ENCODE assay signal across 9 mouse cellular contexts in genomic region chr7:128004487-128005362, GRCm38 (mm10). TPM values are rescaled to one million over a fixed set of nuclear protein-coding genes. Genes with fewer than 3 reads are reported as not detected.
DNase-seq lines count a peak whose midpoint lies in the region; ATAC-seq and TF ChIP-seq lines count a peak whose summit lies in the region.
"Had no signal": no experiment of that assay in that cellular context is flagged by ENCODE, and none has a peak within 500 bp of the region (broad histone marks: within the 10 kb centered on the region; RNA-seq: fewer than 3 reads in every experiment).

No protein-coding gene starts in this region.

- H3K4me3 ChIP-seq in forebrain, embryonic 10.5 days = peak overlapping the region; percentile 30
- no peak overlapping the region for H3K4me3 ChIP-seq in forebrain, postnatal 0 days (ENCODE audit: low read depth, low read length)
- peak overlapping the region; percentile 43 for H3K4me3 ChIP-seq in kidney, adult 2 months (ENCODE audit: insufficient read depth, low read depth, low read length)
- H3K4me3 ChIP-seq in lung, postnatal 0 days (ENCODE audit: low read depth, low read length) = 0 out of 2 replicates have a peak overlapping the region, but pooled peaks have one; percentile 1

- 21% methylated on average over 35 of the region's 35 CpGs for WGBS in forebrain, embryonic 10.5 days
- 28% methylated on average over 35 of the region's 35 CpGs for WGBS in forebrain, postnatal 0 days
- 26% methylated on average over 35 of the region's 35 CpGs for WGBS in kidney, adult 2 months
- 20% methylated on average over 35 of the region's 35 CpGs for WGBS in lung, postnatal 0 days

- no peaks in the 10 kb centered on the region for H3K9me3 ChIP-seq in forebrain, embryonic 10.5 days
- H3K9me3 ChIP-seq in forebrain, postnatal 0 days (ENCODE audit: low read length) = no peaks in the 10 kb centered on the region
- H3K9me3 ChIP-seq in lung, postnatal 0 days (ENCODE audit: low read length) = no peaks in the 10 kb centered on the region

- TF ChIP-seq EP300 in lung, postnatal 0 days (IDR thresholded peaks at IDR 0.05) = no peak

- intact Hi-C loops in left cerebral cortex, postnatal 36 days (cut with DNase I) = no loop called here

- TF ChIP-seq POLR2A in kidney, adult 2 months (IDR thresholded peaks at IDR 0.05; ENCODE audit: low read depth, low read length) = peak; percentile 15

- H3K36me3 ChIP-seq in forebrain, embryonic 10.5 days (replicated peaks) = no peaks in the 10 kb centered on the region
- H3K36me3 ChIP-seq in forebrain, postnatal 0 days (ENCODE audit: insufficient read depth) = no peaks in the 10 kb centered on the region
- no peaks in the 10 kb centered on the region for H3K36me3 ChIP-seq in kidney, adult 2 months (ENCODE audit: control insufficient read depth, insufficient read depth, low read length)
- no peaks in the 10 kb centered on the region for H3K36me3 ChIP-seq in lung, postnatal 0 days (ENCODE audit: insufficient read depth, low read length)

- no peak for ATAC-seq in forebrain, postnatal 0 days
- peak; percentile 77 for ATAC-seq in lung, postnatal 0 days
- ATAC-seq in CD4-positive, CD25-positive, alpha-beta regulatory T cell, adult 4 months = no peak

- H3K27ac ChIP-seq in forebrain, embryonic 10.5 days = peak overlapping the region; percentile 9; the same call in 1 of the 2 replicates
- no peak overlapping the region for H3K27ac ChIP-seq in forebrain, postnatal 0 days (ENCODE audit: low read depth, low read length)
- H3K27ac ChIP-seq in kidney, adult 2 months (ENCODE audit: insufficient read depth, low read depth, low read length) = peak overlapping the region; percentile 78
- H3K27ac ChIP-seq in lung, postnatal 0 days (ENCODE audit: low read length) = no peak overlapping the region

- no peak overlapping the region for H3K4me2 ChIP-seq in forebrain, postnatal 0 days (ENCODE audit: low read depth)
- peak overlapping the region; percentile 44 for H3K4me2 ChIP-seq in lung, postnatal 0 days (replicated peaks; ENCODE audit: low read depth, low read length)

- H3K27me3 ChIP-seq in forebrain, embryonic 10.5 days (ENCODE audit: poor library complexity, severe bottlenecking) = peaks cover 43% of the 10 kb centered on the region
- no peaks in the 10 kb centered on the region for H3K27me3 ChIP-seq in forebrain, postnatal 0 days (ENCODE audit: insufficient read depth, low read length)
- no peaks in the 10 kb centered on the region for H3K27me3 ChIP-seq in kidney, adult 2 months (replicated peaks; ENCODE audit: control insufficient read depth, insufficient read depth, low read length)
- H3K27me3 ChIP-seq in lung, postnatal 0 days (replicated peaks; ENCODE audit: insufficient read depth, low read length) = no peaks in the 10 kb centered on the region

- DNase-seq in forebrain, embryonic 10.5 days (ENCODE audit: extremely low spot score, low spot score) = no peak
- DNase-seq in forebrain, postnatal 0 days = no peak
- DNase-seq in gastrocnemius, postnatal 4 days (ENCODE audit: low spot score in 2 of 2) = peak; percentile 28 to 42
- peak; percentile 90 for DNase-seq in kidney, adult 2 months
- DNase-seq in lung, postnatal 0 days (ENCODE audit: low spot score) = peak; percentile 56
- DNase-seq in thymus, postnatal 10 days (ENCODE audit: low spot score in 2 of 2) = peak; percentile 61 to 62
- no peak for DNase-seq in left cerebral cortex, postnatal 36 days (ENCODE audit: low spot score in 2 of 2)

- H3K4me1 ChIP-seq in forebrain, embryonic 10.5 days = peaks cover 19% of the 10 kb centered on the region
- no peaks in the 10 kb centered on the region for H3K4me1 ChIP-seq in forebrain, postnatal 0 days (ENCODE audit: insufficient read depth)
- peaks cover 16% of the 10 kb centered on the region for H3K4me1 ChIP-seq in kidney, adult 2 months (ENCODE audit: control insufficient read depth, insufficient read depth, low read length)
- 0 out of 2 replicates have a peak, but pooled peaks cover 4% of the 10 kb centered on the region for H3K4me1 ChIP-seq in lung, postnatal 0 days (ENCODE audit: insufficient read depth, low read depth, low read length)

- H3K9ac ChIP-seq in forebrain, postnatal 0 days = no peak overlapping the region
- no peak overlapping the region for H3K9ac ChIP-seq in lung, postnatal 0 days (replicated peaks; ENCODE audit: low read depth)

- TF ChIP-seq CTCF in forebrain, postnatal 0 days (IDR thresholded peaks at IDR 0.05; ENCODE audit: low read depth) = no peak
- no peak for TF ChIP-seq CTCF in kidney, adult 2 months (conservative IDR thresholded peaks at IDR 0.05; ENCODE audit: insufficient read depth, insufficient read length, low read depth, low read length)
- no peak for TF ChIP-seq CTCF in lung, postnatal 0 days (IDR thresholded peaks at IDR 0.05)

RNA-seq across cellular contexts. Expression of gene Trim72, which starts 1.0 kb away (rescaled TPM):
- not detected in 2 replicates for polyA plus RNA-seq in forebrain, embryonic 10.5 days (2016; fragmentation: Nextera tagmentation; extraction: Ambion mirVana)
- total RNA-seq in forebrain, postnatal 0 days (2014; rRNA removed) = 0.15 and 0.43 TPM in 2 replicates
- not detected in 2 replicates for polyA plus RNA-seq in forebrain, postnatal 0 days (2015; fragmentation: Nextera tagmentation; extraction: Ambion mirVana)
- 100 to 1,000 TPM; 254 to 296 TPM for total RNA-seq in gastrocnemius, postnatal 4 days (2021)
- 0.29 and 2.8 TPM in 2 replicates for polyA plus RNA-seq in kidney, adult 2 months (2012; rRNA removed)
- polyA plus RNA-seq in lung, postnatal 0 days (2015; fragmentation: Nextera tagmentation; extraction: Ambion mirVana) = 0.14 and 0.19 TPM in 2 replicates
- under 1 TPM; 0.96 to 0.97 TPM for total RNA-seq in left cerebral cortex, postnatal 36 days (2021)
- polyA plus RNA-seq in CD4-positive, CD25-positive, alpha-beta regulatory T cell, adult 4 months (2017; shearing (Covaris generic)) = not detected

RNA-seq across cellular contexts. Expression of gene Pycard, which starts 11.1 kb away (rescaled TPM):
- 6.3 and 6.6 TPM in 2 replicates for polyA plus RNA-seq in forebrain, embryonic 10.5 days (2016; fragmentation: Nextera tagmentation; extraction: Ambion mirVana)
- total RNA-seq in forebrain, postnatal 0 days (2014; rRNA removed) = 8.1 and 12.1 TPM in 2 replicates
- polyA plus RNA-seq in forebrain, postnatal 0 days (2015; fragmentation: Nextera tagmentation; extraction: Ambion mirVana) = 7.4 and 8.5 TPM in 2 replicates
- total RNA-seq in gastrocnemius, postnatal 4 days (2021) = 10 to 100 TPM; 16.0 to 21.7 TPM
- 52.8 and 60.0 TPM in 2 replicates for polyA plus RNA-seq in kidney, adult 2 months (2012; rRNA removed)
- 33.7 and 35.3 TPM in 2 replicates for polyA plus RNA-seq in lung, postnatal 0 days (2015; fragmentation: Nextera tagmentation; extraction: Ambion mirVana)
- 1 to 10 TPM in 1 of 2 experiments, under 1 TPM in 1; 0.79 to 1.8 TPM for total RNA-seq in left cerebral cortex, postnatal 36 days (2021)
- polyA plus RNA-seq in CD4-positive, CD25-positive, alpha-beta regulatory T cell, adult 4 months (2017; shearing (Covaris generic)) = 100 to 1,000 TPM; 247 to 260 TPM

RNA-seq across cellular contexts. Expression of gene Fus, which starts 37.5 kb away (rescaled TPM):
- 362 and 407 TPM in 2 replicates for polyA plus RNA-seq in forebrain, embryonic 10.5 days (2016; fragmentation: Nextera tagmentation; extraction: Ambion mirVana)
- total RNA-seq in forebrain, postnatal 0 days (2014; rRNA removed) = 30.2 and 51.0 TPM in 2 replicates
- 221 and 323 TPM in 2 replicates for polyA plus RNA-seq in forebrain, postnatal 0 days (2015; fragmentation: Nextera tagmentation; extraction: Ambion mirVana)
- 100 to 1,000 TPM; 287 to 354 TPM for total RNA-seq in gastrocnemius, postnatal 4 days (2021)
- polyA plus RNA-seq in kidney, adult 2 months (2012; rRNA removed) = 183 and 196 TPM in 2 replicates
- polyA plus RNA-seq in lung, postnatal 0 days (2015; fragmentation: Nextera tagmentation; extraction: Ambion mirVana) = 139 and 147 TPM in 2 replicates
- total RNA-seq in left cerebral cortex, postnatal 36 days (2021) = 100 to 1,000 TPM; 259 to 349 TPM
- polyA plus RNA-seq in CD4-positive, CD25-positive, alpha-beta regulatory T cell, adult 4 months (2017; shearing (Covaris generic)) = 10 to 100 TPM; 59.4 to 88.7 TPM

RNA-seq across cellular contexts. Expression of gene Itgam, which starts 57.7 kb away (rescaled TPM):
- 0.33 and 0.40 TPM in 2 replicates for polyA plus RNA-seq in forebrain, embryonic 10.5 days (2016; fragmentation: Nextera tagmentation; extraction: Ambion mirVana)
- total RNA-seq in forebrain, postnatal 0 days (2014; rRNA removed) = 1.4 and 1.7 TPM in 2 replicates
- polyA plus RNA-seq in forebrain, postnatal 0 days (2015; fragmentation: Nextera tagmentation; extraction: Ambion mirVana) = 0.39 and 0.92 TPM in 2 replicates
- total RNA-seq in gastrocnemius, postnatal 4 days (2021) = 1 to 10 TPM; 3.9 to 4.6 TPM
- polyA plus RNA-seq in kidney, adult 2 months (2012; rRNA removed) = 2.4 and 7.0 TPM in 2 replicates
- polyA plus RNA-seq in lung, postnatal 0 days (2015; fragmentation: Nextera tagmentation; extraction: Ambion mirVana) = 2.2 and 2.3 TPM in 2 replicates
- 10 to 100 TPM; 10.2 to 12.1 TPM for total RNA-seq in left cerebral cortex, postnatal 36 days (2021)
- polyA plus RNA-seq in CD4-positive, CD25-positive, alpha-beta regulatory T cell, adult 4 months (2017; shearing (Covaris generic)) = under 1 TPM; 0.56 to 0.70 TPM

RNA-seq across cellular contexts. Expression of gene Gm49368, which starts 57.8 kb away (rescaled TPM):
- not detected in 2 replicates for polyA plus RNA-seq in forebrain, embryonic 10.5 days (2016; fragmentation: Nextera tagmentation; extraction: Ambion mirVana)
- total RNA-seq in forebrain, postnatal 0 days (2014; rRNA removed) = not detected in 2 replicates
- polyA plus RNA-seq in forebrain, postnatal 0 days (2015; fragmentation: Nextera tagmentation; extraction: Ambion mirVana) = not detected in 2 replicates
- not detected for total RNA-seq in gastrocnemius, postnatal 4 days (2021)
- not detected in 2 replicates for polyA plus RNA-seq in kidney, adult 2 months (2012; rRNA removed)
- polyA plus RNA-seq in lung, postnatal 0 days (2015; fragmentation: Nextera tagmentation; extraction: Ambion mirVana) = 0.32 TPM in 1 of 2 replicates, not detected in the other
- total RNA-seq in left cerebral cortex, postnatal 36 days (2021) = not detected
- not detected for polyA plus RNA-seq in CD4-positive, CD25-positive, alpha-beta regulatory T cell, adult 4 months (2017; shearing (Covaris generic))
- polyA plus RNA-seq: gonadal fat pad, adult 2 months had no signal

Comparison
In these comparisons a context has a peak if more than half of its experiments do, and no peak if none do; other contexts are left out.
1. H3K27ac ChIP-seq: peak in forebrain, embryonic 10.5 days (single experiment) and kidney, adult 2 months (single experiment); none in forebrain, postnatal 0 days (single experiment) and lung, postnatal 0 days (single experiment).
2. DNase-seq: peak in gastrocnemius, postnatal 4 days (2 of 2), kidney, adult 2 months (single experiment), lung, postnatal 0 days (single experiment) and thymus, postnatal 10 days (2 of 2); none in forebrain, embryonic 10.5 days (single experiment), forebrain, postnatal 0 days (single experiment) and left cerebral cortex, postnatal 36 days (0 of 2).